Mouse (Mus musculus): ENCODE results near the gene Tnfsf11. TPM values are rescaled to one million over a fixed set of nuclear protein-coding genes. Genes with fewer than 3 reads are reported as not detected.

Gene Tnfsf11
- total and polyA plus RNA-seq, 3 experiments, result 0.13 TPM; not detected in 2

DNA sequence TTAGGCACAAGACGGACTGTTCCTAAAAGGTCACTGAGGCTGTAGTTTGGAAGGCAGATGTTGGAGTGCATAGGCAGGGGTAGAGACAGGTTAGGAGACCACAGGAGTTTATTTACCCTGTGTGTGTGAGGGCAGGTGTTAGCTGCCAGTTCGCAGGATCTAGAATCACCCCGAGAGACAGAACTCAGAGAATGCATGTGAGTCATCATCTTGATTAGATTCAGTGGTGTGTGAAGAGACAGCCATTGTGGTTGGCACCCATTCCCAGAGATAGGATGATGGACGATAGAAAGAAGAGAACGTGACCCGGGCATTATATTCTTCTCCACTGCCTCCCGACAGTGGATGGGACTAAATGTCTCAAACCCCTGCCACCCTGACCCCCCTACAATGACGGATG, 35.2 kb upstream of the Tnfsf11 start:
- H3K4me3 ChIP-seq (replicated peaks in 1 of 3; ENCODE audit: low read depth in 2 of 3, low read length in 2 of 3, poor library complexity in 1 of 3), result no peak overlapping the region
- no peak for TF ChIP-seq TBP (conservative IDR thresholded peaks at IDR 0.05; ENCODE audit: low read depth, low read length)
- TF ChIP-seq BHLHE40 (IDR thresholded peaks at IDR 0.05; ENCODE audit: low read depth, low read length), result no peak
- no peak overlapping the region for H3K4me2 ChIP-seq (ENCODE audit: insufficient read depth, low read depth, poor library complexity, severe bottlenecking)
- in situ Hi-C loops (cut with MboI; ENCODE audit: low pct_ligation_motif_present, low pct_unique_long_range_greater_than_20kb, low sequenced_read_pairs) (no loop called here), dilution Hi-C loops (cut with MboI; ENCODE audit: extremely low pct_ligation_motif_present, extremely low pct_unique_long_range_greater_than_20kb, low sequenced_read_pairs) (no loop called here)
- no peaks in the 10 kb centered on the region for H3K36me3 ChIP-seq (replicated peaks in 1 of 2; ENCODE audit: control insufficient read depth in 1 of 2, insufficient read depth in 1 of 2, low read length in 1 of 2)
- no peak overlapping the region for H3K9ac ChIP-seq (ENCODE audit: insufficient read depth, low read depth)
- DNase-seq (ENCODE audit: extremely low read depth), result no peak
- no peaks in the 10 kb centered on the region for H3K27me3 ChIP-seq (replicated peaks)
- no peak overlapping the region for H3K27ac ChIP-seq (ENCODE audit: insufficient read depth, low read depth)
- no peaks in the 10 kb centered on the region for H3K9me3 ChIP-seq (replicated peaks; ENCODE audit: low read length)
- H3K4me1 ChIP-seq (ENCODE audit: control insufficient read depth in 1 of 2, insufficient read depth in 2 of 2), result peaks cover 0 to 19% of the 10 kb centered on the region in 2 experiments; a peak in 2 of 4 replicates
- H3K79me2 ChIP-seq (replicated peaks; ENCODE audit: control insufficient read depth, extremely low read depth, insufficient read depth, poor library complexity, severe bottlenecking), result no peaks in the 10 kb centered on the region

DNA sequence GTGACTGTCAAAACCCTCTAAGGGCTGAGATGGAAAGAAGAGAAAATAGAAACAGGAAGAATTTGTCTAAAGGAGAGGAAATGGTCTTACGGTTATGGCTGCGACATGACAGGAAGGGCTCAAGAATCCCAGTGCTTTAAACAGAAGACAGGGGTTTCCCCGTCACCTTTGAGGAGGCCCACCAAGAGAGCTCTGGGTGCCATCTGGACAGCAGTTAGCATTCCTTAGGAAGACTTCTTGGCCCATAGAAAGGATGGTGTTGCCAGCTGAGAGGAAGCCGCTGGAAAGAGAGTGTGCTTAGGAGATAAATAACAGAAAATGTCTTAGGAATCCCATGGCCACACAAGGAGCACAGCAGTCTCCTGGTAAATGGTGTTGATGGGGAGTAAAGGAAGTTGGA, 34.3 kb upstream of the Tnfsf11 start:
- no peak for TF ChIP-seq USF1 (IDR thresholded peaks at IDR 0.05; ENCODE audit: low read depth, low read length)
- 0 out of 2 replicates have a peak, but pooled peaks have one; percentile 12 for TF ChIP-seq ELF1 (IDR thresholded peaks at IDR 0.05; ENCODE audit: low read depth, low read length)
- TF ChIP-seq BHLHE40 (IDR thresholded peaks at IDR 0.05; ENCODE audit: low read depth, low read length), result no peak
- no peak for TF ChIP-seq HCFC1 (IDR thresholded peaks at IDR 0.05; ENCODE audit: low read depth, low read length)
- Histone ChIP-seq H3K27me3 (replicated peaks) (no peaks in the 10 kb centered on the region), H3K4me2 (ENCODE audit: insufficient read depth, low read depth, poor library complexity, severe bottlenecking) (no peak overlapping the region), H3K9me3 (replicated peaks; ENCODE audit: low read length) (no peaks in the 10 kb centered on the region), H3K9ac (ENCODE audit: insufficient read depth, low read depth) (no peak overlapping the region), H3K4me1 (ENCODE audit: control insufficient read depth in 1 of 2, insufficient read depth in 2 of 2) (peaks cover 0 to 19% of the 10 kb centered on the region in 2 experiments; a peak in 2 of 4 replicates), H3K36me3 (replicated peaks in 1 of 2; ENCODE audit: control insufficient read depth in 1 of 2, insufficient read depth in 1 of 2, low read length in 1 of 2) (no peaks in the 10 kb centered on the region), H3K4me3 (replicated peaks in 1 of 3; ENCODE audit: low read depth in 2 of 3, low read length in 2 of 3, poor library complexity in 1 of 3) (no peak overlapping the region), H3K27ac (ENCODE audit: insufficient read depth, low read depth) (no peak overlapping the region), H3K79me2 (replicated peaks; ENCODE audit: control insufficient read depth, extremely low read depth, insufficient read depth, poor library complexity, severe bottlenecking) (no peaks in the 10 kb centered on the region)
- dilution Hi-C loops (cut with MboI; ENCODE audit: extremely low pct_ligation_motif_present, extremely low pct_unique_long_range_greater_than_20kb, low sequenced_read_pairs), result no loop called here
- no peak for DNase-seq (ENCODE audit: extremely low read depth)
- in situ Hi-C loops (cut with MboI; ENCODE audit: low pct_ligation_motif_present, low pct_unique_long_range_greater_than_20kb, low sequenced_read_pairs), result no loop called here

DNA sequence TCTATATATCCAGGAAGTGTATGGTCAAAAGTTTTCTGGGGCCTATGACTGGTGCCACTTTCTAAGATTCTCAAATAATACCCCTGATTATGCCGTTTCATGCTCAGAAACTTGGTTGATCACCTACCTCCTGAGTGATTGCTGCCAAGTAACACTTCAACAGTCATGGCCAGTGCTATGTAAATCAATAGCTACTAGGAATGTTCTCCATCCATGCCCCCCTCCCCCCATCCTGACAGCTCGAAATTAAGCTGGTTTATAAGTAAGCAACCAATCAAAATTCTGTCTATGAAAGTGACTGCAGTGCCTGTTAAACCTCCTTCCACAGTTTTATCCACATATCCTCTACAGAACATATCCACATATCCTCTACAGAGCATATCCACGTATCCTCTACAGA, 25.5 kb upstream of the Tnfsf11 start:
- no peaks in the 10 kb centered on the region for H3K36me3 ChIP-seq (replicated peaks in 1 of 2; ENCODE audit: control insufficient read depth in 1 of 2, insufficient read depth in 1 of 2, low read length in 1 of 2)
- no peaks in the 10 kb centered on the region for H3K9me3 ChIP-seq (replicated peaks; ENCODE audit: low read length)
- in situ Hi-C loops (cut with MboI; ENCODE audit: low pct_ligation_motif_present, low pct_unique_long_range_greater_than_20kb, low sequenced_read_pairs), result no loop called here
- H3K79me2 ChIP-seq (replicated peaks; ENCODE audit: control insufficient read depth, extremely low read depth, insufficient read depth, poor library complexity, severe bottlenecking), result no peaks in the 10 kb centered on the region
- no peak overlapping the region for H3K4me2 ChIP-seq (ENCODE audit: insufficient read depth, low read depth, poor library complexity, severe bottlenecking)
- no peaks in the 10 kb centered on the region for H3K27me3 ChIP-seq (replicated peaks)
- dilution Hi-C loops (cut with MboI; ENCODE audit: extremely low pct_ligation_motif_present, extremely low pct_unique_long_range_greater_than_20kb, low sequenced_read_pairs), result no loop called here
- no peak for DNase-seq (ENCODE audit: extremely low read depth)
- H3K27ac ChIP-seq (ENCODE audit: insufficient read depth, low read depth), result no peak overlapping the region
- no peak overlapping the region for H3K9ac ChIP-seq (ENCODE audit: insufficient read depth, low read depth)
- H3K4me1 ChIP-seq (ENCODE audit: control insufficient read depth in 1 of 2, insufficient read depth in 2 of 2), result peaks cover 5 to 23% of the 10 kb centered on the region in 2 experiments; a peak in 3 of 4 replicates
- no peak overlapping the region for H3K4me3 ChIP-seq (replicated peaks in 1 of 3; ENCODE audit: low read depth in 2 of 3, low read length in 2 of 3, poor library complexity in 1 of 3)
- no peak for TF ChIP-seq EP300 (IDR thresholded peaks at IDR 0.05; ENCODE audit: low read length)
- no peak for TF ChIP-seq MEF2A (IDR thresholded peaks at IDR 0.05; ENCODE audit: borderline replicate concordance, low read depth, low read length)
- no peak for TF ChIP-seq IRF4 (IDR thresholded peaks at IDR 0.05; ENCODE audit: low read depth, low read length)
- no peak for TF ChIP-seq NELFE (IDR thresholded peaks at IDR 0.05; ENCODE audit: low read depth, low read length)
- TF ChIP-seq RAD21 (IDR thresholded peaks at IDR 0.05; ENCODE audit: low read depth, low read length), result no peak
- TF ChIP-seq SIN3A (IDR thresholded peaks at IDR 0.05; ENCODE audit: low read length), result no peak

Measured in CH12.LX (cell line).